Mouse (Mus musculus) midbrain, embryonic 16.5 days (tissue): ENCODE measurements around the gene Fbxl20. TPM values are rescaled to one million over a fixed set of nuclear protein-coding genes. Genes with fewer than 3 reads are reported as not detected.
A peak's percentile ranks its signal among the peaks of the same experiment; 100 is the strongest.
"Not testable (repeated sequence)": the region's sequence is repeated elsewhere in the genome, so short reads cannot be mapped to it uniquely, and the experiment has no call there.

Experiments
- ATAC-seq: fragments of 200-750 bp; cut with Nextera tagmentation; 2 replicates; pipeline ENCODE4 v1.8.0; 2017; ENCODE audit warnings: moderate TSS enrichment
- H3K27ac ChIP-seq: fragments of 300-500 bp; sonication (generic); 2 replicates; pipeline ENCODE4 v1.5.1; 2014; ENCODE audit warnings: mild to moderate bottlenecking, low read length, mixed read lengths
- H3K27me3 ChIP-seq: fragments of 300-500 bp; sonication (generic); 2 replicates; pipeline ENCODE4 v1.6.1; 2014; ENCODE audit warnings: low read depth, low read length, mixed read lengths; ENCODE audit not compliant: control insufficient read depth, insufficient read depth
- H3K36me3 ChIP-seq: fragments of 300-500 bp; sonication (generic); 2 replicates; pipeline ENCODE4 v1.6.1; 2014; ENCODE audit warnings: mild to moderate bottlenecking, low read length, moderate library complexity, mixed read lengths; ENCODE audit not compliant: control insufficient read depth, insufficient read depth
- H3K4me1 ChIP-seq: fragments of 300-500 bp; sonication (generic); 2 replicates; pipeline ENCODE4 v1.6.1; 2014; ENCODE audit warnings: mild to moderate bottlenecking, low read length, mixed read lengths; ENCODE audit not compliant: control insufficient read depth, insufficient read depth
- H3K4me2 ChIP-seq: fragments of 300-500 bp; sonication (generic); 2 replicates; pipeline ENCODE4 v1.6.1; 2014; ENCODE audit warnings: mild to moderate bottlenecking, low read length, mixed read lengths
- H3K4me3 ChIP-seq: fragments of 300-500 bp; sonication (generic); 2 replicates; pipeline ENCODE4 v1.5.1; 2014; ENCODE audit warnings: low read depth, mild to moderate bottlenecking, low read length, moderate library complexity, mixed read lengths
- H3K9ac ChIP-seq: fragments of 300-500 bp; sonication (generic); 2 replicates; pipeline ENCODE4 v1.6.1; 2014; ENCODE audit warnings: low read depth, low read length, mixed read lengths
- H3K9me3 ChIP-seq: fragments of 300-500 bp; sonication (generic); replicated peaks from 2 replicates; pipeline ENCODE4 v1.6.1; 2014; ENCODE audit warnings: mild to moderate bottlenecking, low read length, mixed read lengths; ENCODE audit not compliant: control insufficient read depth, poor library complexity, severe bottlenecking
- WGBS: fragments of 180-500 bp; shearing (Covaris S2); extraction: QIAGEN DNeasy Blood & Tissue Kit; methylation state at CpG from one replicate; pipeline ENCODE4 v1.1.7; 2014; 5-methylcytosine and 5-hydroxymethylcytosine counted together
- polyA plus RNA-seq: library from polyadenylated mRNA; unstranded; fragments of >200 nt; fragmentation: Nextera tagmentation; extraction: Ambion mirVana; gene quantifications from 2 replicates; pipeline ENCODE4 v1.2.1, GENCODE M21; 2015

The Fbxl20 gene
- 25.5 and 30.7 TPM in 2 replicates for polyA plus RNA-seq

DNA sequence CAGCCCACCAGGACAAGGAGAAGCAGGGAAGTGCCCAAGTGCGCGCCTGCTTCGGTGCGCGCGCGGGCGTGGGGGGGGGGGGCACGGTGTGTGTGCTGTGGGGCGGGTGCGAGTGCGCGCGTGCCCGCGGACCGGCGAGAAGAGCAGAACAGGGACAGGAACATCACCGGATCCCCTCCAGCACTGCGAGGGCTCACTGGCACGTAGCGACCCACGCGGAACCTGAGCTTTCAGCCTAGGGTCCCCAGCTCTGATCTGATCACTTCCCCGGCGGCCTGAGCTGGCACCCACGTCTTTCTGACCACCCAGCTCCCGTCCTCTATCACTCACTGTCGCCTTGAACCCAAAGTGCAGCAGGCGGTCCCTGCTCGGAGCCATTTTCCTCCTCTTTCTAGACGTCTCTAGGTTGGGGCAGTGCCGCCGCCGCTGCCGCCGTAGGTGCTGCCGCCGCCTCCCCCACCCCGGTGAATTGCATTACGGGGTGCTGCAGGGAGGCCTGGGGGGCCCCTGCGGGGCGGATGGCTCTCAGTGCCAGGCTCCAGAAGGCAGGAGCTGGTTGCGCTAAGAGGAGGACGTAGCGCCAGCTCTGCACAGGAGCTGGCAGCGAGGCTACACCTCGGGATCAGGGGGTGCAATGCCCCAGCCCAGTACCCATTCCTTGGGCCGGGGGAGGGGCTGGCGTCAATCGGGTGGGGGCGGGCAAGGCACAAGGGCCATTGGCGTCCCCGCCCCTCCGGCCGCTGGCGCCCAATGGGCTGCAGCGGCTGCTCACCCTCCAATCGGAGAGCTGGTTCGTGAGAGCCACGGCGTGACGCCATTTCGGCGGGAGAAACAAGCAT, at the start of gene Fbxl20:
TSS of gene Fbxl20 (minus strand) at position 618 of the 839 bp plus-strand sequence.
- H3K4me2 ChIP-seq: peak within 1 kb of the TSS; percentile 90
- no peaks in the 10 kb centered on the region for H3K9me3 ChIP-seq
- H3K4me1 ChIP-seq: peaks cover 22% of the 10 kb centered on the region
- peak within 1 kb of the TSS; percentile 97 for H3K27ac ChIP-seq
- H3K27me3 ChIP-seq: no peaks in the 10 kb centered on the region
- peaks cover 8% of the 10 kb centered on the region; the same call in 1 of the 2 replicates for H3K36me3 ChIP-seq
- H3K9ac ChIP-seq: peak within 1 kb of the TSS; percentile 96
- ATAC-seq: peak; percentile 91
- under 1% methylated on average over 54 of the region's 65 CpGs for WGBS
- H3K4me3 ChIP-seq: peak within 1 kb of the TSS; percentile 99

DNA sequence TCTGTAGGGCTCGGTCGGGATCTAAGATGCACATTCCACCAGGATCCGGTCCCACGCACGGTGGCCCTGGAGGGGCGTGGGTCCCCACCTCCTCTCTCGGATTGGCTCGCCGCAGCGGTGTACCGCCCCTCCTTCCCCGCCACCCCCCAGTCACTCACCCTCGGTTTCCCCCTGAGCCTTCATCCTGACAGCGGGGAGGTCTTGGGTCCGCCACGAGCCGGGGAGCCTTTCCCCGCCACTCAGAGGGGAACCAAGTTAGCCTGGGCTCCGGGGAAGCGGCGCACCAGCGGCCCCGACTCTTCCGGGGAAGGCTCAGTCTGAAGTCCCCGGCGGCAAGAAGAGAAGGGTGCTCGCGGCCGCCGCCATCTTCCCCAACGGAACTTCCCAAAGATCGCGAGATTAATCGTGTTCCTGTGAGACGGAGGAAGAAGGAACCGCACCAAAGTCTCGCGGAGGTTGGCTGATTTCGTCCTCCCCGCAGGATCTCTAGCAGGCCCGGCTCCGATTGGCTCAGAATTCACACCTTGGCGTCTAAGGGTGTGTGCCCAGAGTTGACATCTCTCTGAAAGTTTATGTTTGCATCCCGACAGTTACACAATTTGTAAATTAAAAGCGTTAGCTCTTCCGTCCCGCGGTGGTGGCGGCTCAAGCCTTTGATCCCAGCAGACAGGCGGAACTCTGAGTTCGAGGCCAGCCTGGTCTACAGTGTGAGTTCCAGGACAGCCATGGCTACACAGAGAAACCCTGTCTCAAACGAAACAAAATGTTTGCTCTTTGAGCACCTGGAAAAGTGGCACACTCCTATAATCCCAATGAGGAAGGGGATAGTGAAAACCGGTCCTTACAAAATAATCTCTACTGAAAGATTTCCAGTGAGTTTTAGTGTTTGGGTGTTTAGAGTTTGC, 43.0 kb upstream of the Fbxl20 start, which contains the start of gene Med1:
TSS of gene Med1 (minus strand) at position 393 of the 905 bp plus-strand sequence.
- Histone ChIP-seq H3K4me2 (peak within 1 kb of the TSS; percentile 89), H3K4me1 (peaks cover 15% of the 10 kb centered on the region), H3K4me3 (peak within 1 kb of the TSS; percentile 87), H3K27ac (peak within 1 kb of the TSS; percentile 92), H3K9me3 (no peaks in the 10 kb centered on the region), H3K27me3 (no peaks in the 10 kb centered on the region), H3K9ac (peak within 1 kb of the TSS; percentile 93), H3K36me3 (no peaks in the 10 kb centered on the region)
- ATAC-seq: peak; percentile 98
- under 1% methylated on average over 48 of the region's 53 CpGs for WGBS

DNA sequence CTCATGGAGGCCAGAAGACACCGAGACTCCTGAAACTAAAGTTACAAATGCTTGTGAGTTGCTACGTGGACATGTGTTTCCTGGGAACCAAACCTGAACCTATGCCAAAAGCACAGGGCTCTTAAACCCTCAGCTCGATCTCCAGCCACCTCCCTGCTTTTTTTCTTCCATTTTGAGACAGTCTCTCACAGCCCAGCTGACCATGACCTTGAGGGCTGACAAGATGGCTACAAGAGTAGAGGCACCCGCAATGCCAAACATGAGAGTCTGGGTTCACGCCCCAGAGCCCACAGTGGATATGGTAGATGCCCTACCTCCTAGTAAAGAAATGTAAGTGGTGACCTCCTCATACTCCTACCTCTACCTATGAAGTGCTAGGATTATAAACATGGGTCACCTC, 40.6 kb upstream of the Fbxl20 start:
- Histone ChIP-seq H3K36me3 (peaks cover 10% of the 10 kb centered on the region; the same call in 1 of the 2 replicates), H3K27ac (no peak overlapping the region), H3K9ac (no peak overlapping the region), H3K4me2 (no peak overlapping the region), H3K27me3 (no peaks in the 10 kb centered on the region), H3K9me3 (no peaks in the 10 kb centered on the region), H3K4me3 (no peak overlapping the region), H3K4me1 (peaks cover 15% of the 10 kb centered on the region)
- no peak for ATAC-seq
- 88% methylated on average over 5 of the region's 5 CpGs for WGBS

DNA sequence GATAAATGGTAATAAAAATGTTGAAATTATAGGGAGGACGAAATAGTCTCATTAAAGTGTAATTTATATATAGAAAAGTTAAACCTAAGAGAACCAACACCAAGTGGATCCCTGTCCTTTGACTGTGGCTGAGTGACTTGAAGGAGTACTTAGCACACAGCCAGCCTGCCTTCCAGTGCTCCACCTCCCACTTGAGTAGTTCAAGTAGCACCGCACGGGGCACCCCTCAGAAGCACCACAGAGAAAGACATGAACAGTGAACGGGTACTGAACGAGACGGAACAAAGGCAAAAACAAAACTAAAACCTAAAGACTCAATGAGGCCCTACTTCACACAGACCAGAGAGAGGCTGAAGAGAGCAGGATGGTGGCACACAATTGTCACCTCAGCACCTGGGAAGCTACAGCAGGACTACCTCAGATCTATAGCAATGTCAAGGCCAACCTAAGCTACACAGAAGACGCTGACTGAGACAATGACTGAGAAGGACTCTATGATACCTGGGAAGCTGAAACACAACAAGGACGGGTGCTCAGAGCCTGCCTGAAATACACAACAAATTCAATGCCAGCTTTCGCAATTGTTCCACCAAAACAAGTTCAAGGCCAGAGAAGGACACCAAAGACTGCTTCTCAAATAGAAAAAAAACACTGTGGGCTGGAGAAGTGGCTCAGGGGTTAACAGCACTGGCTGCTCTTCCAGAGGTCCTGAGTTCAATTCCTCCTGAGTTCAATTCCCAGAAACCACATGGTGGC, 37.6 kb upstream of the Fbxl20 start:
- H3K27me3 ChIP-seq: no peaks in the 10 kb centered on the region
- ATAC-seq: no peak
- H3K27ac ChIP-seq: no peak overlapping the region
- H3K9ac ChIP-seq: no peak overlapping the region
- H3K4me3 ChIP-seq: no peak overlapping the region
- peaks cover 12% of the 10 kb centered on the region for H3K4me1 ChIP-seq
- WGBS: 92% methylated on average over 9 of the region's 9 CpGs
- H3K4me2 ChIP-seq: no peak overlapping the region
- H3K36me3 ChIP-seq: peaks cover 23% of the 10 kb centered on the region
- no peaks in the 10 kb centered on the region for H3K9me3 ChIP-seq

DNA sequence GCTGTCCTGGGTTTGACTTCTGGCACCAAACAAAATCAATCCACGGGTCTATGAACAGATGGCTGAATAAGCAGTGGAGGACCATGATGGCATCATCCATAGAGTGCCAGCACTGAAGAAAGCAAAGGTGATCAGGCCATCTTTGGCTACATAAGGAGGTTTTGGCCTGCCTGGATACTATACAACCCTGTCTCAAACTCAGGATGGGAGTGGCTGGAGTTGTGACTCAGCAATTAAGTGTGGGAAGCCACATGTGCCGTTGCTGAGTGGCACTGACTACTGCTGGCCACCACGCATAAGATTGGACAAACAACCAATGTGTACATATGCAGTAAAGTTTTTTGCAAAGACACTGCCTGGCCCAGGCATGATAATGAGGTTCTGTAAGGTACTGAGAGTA, 31.9 kb upstream of the Fbxl20 start:
- H3K4me2 ChIP-seq, H3K4me1 ChIP-seq, ATAC-seq, H3K9ac ChIP-seq, H3K4me3 ChIP-seq, H3K27ac ChIP-seq, H3K9me3 ChIP-seq, H3K27me3 ChIP-seq: not testable (repeated sequence)
- 98% methylated on average over 3 of the region's 3 CpGs for WGBS
- peaks cover 32% of the 10 kb centered on the region for H3K36me3 ChIP-seq

DNA sequence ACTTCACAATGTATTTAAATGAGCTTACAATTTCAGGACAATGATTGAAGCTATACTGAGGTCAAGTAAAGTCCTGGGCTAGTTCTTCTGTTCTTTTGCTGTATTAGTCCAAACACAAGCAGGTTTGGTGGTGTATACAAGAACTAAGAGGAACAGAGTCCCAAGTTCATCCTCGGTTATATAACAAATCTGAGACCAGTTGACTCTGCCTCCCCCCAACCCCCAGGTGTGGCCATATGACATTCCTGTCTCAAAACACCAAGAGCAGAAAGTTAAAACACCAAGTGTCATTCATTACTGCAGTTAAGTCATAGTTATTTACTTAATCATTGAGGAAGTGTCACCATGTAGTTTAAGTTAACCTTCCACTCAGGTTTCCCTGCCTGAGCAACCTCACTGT, 18.2 kb upstream of the Fbxl20 start:
- no peak for ATAC-seq

DNA sequence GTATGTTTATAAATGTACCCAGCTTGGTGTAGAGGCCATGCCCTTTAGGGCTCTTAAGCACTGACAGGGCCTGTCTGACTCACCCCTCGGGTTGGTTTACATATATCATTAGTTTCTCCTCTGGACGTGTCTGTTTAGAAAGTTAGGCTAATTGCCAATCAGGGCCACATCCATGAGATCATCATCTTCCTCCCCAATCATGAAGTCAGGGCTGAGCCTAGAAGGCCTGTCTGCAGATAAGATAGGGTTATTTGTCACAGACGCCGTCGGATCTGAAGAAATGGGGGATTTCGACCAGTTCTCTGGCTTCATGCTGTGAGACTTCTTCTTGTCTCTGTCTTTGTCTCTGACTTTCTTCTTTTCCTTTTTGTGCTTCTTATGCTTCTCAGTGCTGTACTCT, 4.9 kb upstream of the Fbxl20 start:
- Histone ChIP-seq H3K27me3 (no peaks in the 10 kb centered on the region), H3K4me2 (no peak overlapping the region), H3K9me3 (no peaks in the 10 kb centered on the region), H3K27ac (no peak overlapping the region), H3K36me3 (peaks cover 34% of the 10 kb centered on the region), H3K9ac (no peak overlapping the region), H3K4me1 (no peaks in the 10 kb centered on the region), H3K4me3 (no peak overlapping the region)
- no peak for ATAC-seq
- WGBS: 86% methylated on average over 6 of the region's 6 CpGs

More for the DNA sequence above, 18.2 kb upstream of the Fbxl20 start:
- Histone ChIP-seq H3K36me3 (peaks cover 33% of the 10 kb centered on the region), H3K9ac (no peak overlapping the region), H3K4me1 (no peaks in the 10 kb centered on the region), H3K27ac (no peak overlapping the region), H3K27me3 (no peaks in the 10 kb centered on the region), H3K4me3 (no peak overlapping the region), H3K4me2 (no peak overlapping the region), H3K9me3 (no peaks in the 10 kb centered on the region)
- WGBS: 84% methylated on average over 1 of the region's 1 CpGs

DNA sequence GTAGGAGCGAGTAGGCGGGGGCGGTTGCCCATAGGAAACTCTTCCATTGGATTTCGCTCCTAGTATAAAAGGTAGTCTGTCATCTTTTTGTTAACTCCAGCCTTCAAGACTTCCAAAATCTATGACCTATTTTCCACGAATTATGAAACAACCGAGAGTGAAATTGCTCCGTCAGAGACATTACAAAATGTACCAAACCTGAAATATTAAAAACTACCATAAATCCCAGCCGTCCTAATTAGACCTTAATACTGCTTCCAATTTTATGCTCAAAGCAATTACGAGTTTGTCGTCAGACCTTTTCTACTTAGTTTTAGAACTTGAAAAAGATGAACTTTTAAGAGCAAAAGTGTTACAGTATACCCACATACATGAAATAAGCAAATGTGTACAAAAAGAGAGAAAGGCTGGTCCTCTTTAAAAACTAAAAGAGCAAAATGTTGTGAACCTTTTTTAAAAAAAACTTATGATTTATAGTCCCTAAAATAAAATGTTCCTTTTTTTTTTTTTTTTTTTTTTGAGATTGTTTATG, 488 bp upstream of the Fbxl20 start:
- no peaks in the 10 kb centered on the region for H3K27me3 ChIP-seq
- ATAC-seq: no peak
- 14% methylated on average over 10 of the region's 10 CpGs for WGBS
- H3K36me3 ChIP-seq: peaks cover 9% of the 10 kb centered on the region
- peaks cover 22% of the 10 kb centered on the region for H3K4me1 ChIP-seq
- no peak overlapping the region for H3K27ac ChIP-seq
- peak overlapping the region; percentile 73; the same call in 1 of the 2 replicates for H3K4me2 ChIP-seq
- H3K9ac ChIP-seq: no peak overlapping the region
- peak overlapping the region; percentile 99; the same call in 1 of the 2 replicates for H3K4me3 ChIP-seq
- H3K9me3 ChIP-seq: no peaks in the 10 kb centered on the region
